Mouse (Mus musculus): Measurements from ENCODE around the gene Sh3d19.

The Sh3d19 gene

DNA sequence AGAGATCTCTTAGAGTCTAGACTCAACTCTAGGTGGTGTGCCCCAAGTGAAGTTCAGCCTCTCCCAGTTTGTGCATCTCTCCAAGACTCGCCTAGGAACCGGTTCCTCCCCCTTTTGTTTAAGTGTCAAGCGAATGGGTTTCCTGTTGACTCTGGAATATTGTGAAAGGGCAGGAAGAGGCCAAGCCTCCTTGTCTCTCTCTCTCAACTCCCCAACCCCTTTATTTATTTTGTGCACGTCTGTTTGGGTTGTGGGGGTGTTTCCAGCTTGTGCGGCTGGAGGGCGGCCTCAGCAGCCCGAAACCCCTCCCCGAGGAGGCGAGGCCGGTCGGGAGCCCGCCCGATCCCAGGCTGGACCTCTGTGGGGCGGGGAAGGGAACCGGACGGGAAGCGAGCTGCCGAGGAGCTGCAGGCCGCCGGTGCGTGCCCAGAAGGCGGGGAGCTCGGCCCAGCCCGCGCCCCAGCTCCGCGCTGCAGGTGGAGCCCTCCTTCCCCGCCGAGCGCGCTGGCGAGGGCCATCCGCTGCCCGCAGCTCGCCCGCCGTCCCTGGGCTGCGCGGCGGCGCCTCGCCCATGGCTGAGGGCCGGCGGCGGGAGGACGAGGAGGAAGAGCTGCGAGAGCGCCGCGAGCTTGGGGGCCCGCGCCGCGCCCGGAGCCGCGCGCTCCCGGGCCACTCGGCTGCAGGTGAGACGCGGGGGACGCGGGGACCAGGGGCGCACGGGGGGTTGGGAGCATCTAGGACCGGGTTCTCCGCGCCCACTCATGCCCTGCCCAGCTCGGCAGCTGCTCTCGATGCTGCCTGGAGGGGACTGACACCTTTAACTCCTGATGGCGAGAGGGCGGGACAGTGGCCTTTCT lies at the start of gene Sh3d19:
Sh3d19 (plus strand) TSS at position 368 of the 857 bp plus-strand sequence.
- in situ Hi-C loops (cut with MboI, MseI) = no loop called here

GRCm38 (mm10) chr3:85922331-85922730 lies 48.6 kb upstream of the Sh3d19 start:
- in situ Hi-C loops (cut with MboI, MseI) = loop anchor here (5.0 kb wide), 1 partner anchor 215 kb away; no protein-coding TSS in a partner anchor

DNA sequence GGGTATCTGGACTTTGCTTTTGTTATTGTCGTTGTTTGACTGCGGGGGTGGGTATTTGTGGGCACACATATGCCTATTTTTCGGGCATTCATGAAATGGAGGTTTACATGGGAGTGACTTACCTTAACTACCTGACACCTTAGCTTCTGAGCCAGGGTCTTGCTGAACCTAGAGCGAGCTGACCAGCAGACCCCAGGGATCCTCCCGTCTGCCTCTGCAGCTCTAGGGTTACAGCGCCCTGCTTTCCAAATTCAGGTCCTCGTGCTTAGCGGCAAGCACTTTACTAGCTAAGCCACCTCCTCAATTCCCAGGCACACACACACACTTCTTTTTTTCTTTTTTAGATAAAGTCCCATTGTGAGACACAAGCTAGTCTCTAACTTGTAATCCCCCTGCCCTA lies 47.6 kb upstream of the Sh3d19 start:
- in situ Hi-C loops (cut with MboI, MseI) = loop anchor here (5.0 kb wide), 1 partner anchor 216 kb away; no protein-coding TSS in a partner anchor

GRCm38 (mm10) chr3:85923954-85924945 lies 46.7 kb upstream of the Sh3d19 start:
- in situ Hi-C loops (cut with MboI, MseI) = loop anchor here (5.0 kb wide), 1 partner anchor 217 kb away; no protein-coding TSS in a partner anchor

GRCm38 (mm10) chr3:85927296-85927695 lies 43.6 kb upstream of the Sh3d19 start:
- in situ Hi-C loops (cut with MboI, MseI) = no loop called here

DNA sequence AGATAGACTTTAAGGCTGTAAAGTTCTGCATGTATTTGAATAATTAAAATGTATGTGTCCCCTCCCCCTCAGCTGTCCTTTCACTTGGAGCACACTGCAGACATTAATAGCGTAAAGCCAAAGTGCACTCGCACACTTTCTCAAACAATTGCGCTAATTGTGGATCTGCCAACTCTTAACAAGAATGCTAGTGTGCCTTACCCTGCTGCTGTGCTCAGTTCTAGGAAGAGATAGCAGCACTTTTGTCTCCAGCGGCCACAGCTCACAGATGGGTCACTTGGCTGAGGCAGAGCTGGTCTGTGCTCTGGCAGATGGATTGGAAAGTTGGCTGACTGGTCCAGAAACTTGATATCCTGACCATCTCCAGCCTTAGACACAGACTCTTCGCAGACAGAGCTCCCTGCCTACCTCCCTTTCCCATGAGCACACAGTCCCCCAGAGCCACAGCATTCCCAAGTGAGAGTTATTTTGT lies 42.7 kb upstream of the Sh3d19 start:
- in situ Hi-C loops (cut with MboI, MseI) = no loop called here

GRCm38 (mm10) chr3:85929711-85930110 lies 41.2 kb upstream of the Sh3d19 start:
- in situ Hi-C loops (cut with MboI, MseI) = no loop called here

DNA sequence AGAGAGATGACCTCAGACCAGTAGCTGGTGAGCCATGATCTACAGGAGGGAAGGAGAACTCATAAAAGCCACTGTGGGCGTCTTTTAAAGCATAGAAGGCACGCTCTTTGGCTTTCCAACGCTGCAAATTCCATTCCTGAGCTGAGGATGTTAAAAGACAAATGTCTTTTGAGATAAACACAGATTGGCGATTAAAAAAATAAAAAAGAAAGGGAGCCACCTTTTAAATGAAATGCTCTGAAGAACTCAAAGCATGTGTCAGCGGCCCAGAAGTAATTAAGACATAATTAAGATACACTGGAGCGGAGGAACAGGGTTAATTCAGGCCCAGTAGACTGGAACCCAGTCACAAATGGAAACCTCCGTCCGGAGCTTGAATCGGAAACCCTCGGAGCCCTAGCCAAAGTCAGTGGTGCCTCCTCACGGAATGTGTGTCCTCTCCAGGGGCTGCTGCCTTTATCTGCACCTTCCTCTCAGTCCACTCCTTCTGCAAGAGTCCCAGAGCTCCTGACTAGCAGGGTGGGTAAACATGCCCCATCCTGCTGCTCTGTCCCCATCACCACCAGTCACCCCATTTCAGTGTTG lies 40.1 kb upstream of the Sh3d19 start:
- in situ Hi-C loops (cut with MboI, MseI) = no loop called here

DNA sequence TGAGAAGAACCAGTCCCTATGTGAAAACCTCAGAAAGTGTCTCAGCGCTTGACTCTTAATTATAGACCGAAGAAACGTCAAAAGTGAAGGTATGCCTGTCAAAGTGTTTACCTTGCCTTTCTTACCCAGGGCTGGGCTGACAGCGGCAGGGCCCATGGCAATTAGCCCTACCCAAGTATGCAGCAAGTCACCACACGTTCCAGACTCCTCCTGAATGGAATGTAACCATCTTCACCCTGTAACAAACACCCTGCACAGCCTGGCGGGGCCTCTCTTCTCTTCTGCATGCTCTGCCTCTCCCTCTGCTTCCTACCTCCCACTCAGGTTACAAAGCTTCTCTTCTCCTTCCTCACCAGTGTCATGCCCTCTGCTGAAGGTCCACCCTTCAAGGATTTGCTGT lies 39.0 kb upstream of the Sh3d19 start:
- in situ Hi-C loops (cut with MboI, MseI) = no loop called here

DNA sequence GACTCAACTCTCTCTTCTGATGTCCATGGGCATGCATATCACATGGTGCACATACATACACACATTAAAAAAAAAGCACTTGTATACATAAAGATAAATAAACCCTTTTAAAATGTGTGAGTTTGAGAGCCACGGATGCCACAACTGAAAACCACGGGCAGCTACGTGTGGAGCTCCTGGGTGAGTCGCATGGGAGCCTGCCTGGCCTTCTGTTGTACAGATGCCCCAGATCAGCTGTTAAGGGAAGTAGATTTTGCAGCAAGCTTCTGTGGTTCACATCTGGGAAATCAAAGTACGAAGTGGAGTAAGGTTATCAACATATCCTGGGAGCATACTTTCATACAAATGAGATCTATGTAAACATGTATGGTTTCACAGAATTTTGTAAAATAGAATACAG lies 37.3 kb upstream of the Sh3d19 start:
- in situ Hi-C loops (cut with MboI, MseI) = no loop called here

DNA sequence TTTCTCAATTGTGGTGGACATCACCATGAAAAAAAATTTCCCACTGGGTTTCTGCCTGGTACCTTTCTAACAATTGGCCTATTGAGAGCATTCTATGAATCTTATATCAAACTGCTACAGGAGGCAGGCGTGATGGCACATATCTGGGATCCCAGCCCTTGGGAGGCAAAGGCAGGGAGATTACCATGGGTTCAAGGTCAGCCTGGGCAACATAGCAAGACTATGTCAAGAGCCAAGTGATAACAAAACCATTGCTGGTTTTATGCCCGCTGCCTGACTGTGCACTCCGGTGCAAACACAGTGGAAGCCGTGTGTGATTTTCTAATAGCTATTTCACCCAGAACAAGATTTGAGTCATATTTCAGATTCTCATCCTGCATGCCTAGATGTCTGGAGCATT lies 20.0 kb upstream of the Sh3d19 start:
- in situ Hi-C loops (cut with MboI, MseI) = no loop called here

DNA sequence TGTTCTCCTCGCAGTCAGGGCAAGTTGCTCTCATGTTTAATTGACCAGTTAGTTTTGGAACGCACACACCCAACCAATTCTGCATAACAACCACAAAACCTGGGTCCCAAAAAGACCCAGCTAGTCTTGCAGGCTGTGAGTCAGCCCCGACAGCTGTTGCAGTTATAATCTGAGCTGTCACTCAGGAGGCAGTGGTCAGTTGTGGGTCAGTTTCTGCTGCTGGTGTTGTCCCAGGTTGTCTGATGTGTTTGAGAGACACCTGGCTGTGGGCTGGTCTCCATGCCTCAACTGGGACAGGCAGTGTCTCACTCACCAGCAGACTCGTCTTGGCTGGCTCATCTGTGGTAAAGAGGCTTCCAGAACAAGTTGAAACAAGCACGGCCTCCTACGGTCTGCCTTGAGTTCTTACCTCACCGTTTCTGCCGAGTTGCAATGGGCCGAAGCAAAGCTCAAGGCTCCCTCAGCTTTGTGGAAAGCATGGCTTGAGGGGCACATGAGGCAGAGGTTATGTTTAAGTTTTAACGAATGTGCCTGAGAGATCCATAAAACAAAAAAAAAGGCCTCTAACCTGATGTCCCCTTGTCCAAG lies 18.1 kb upstream of the Sh3d19 start:
- in situ Hi-C loops (cut with MboI, MseI) = no loop called here

- in situ Hi-C loops (cut with MboI, MseI) = no loop called here
Observed at GRCm38 (mm10) chr3:85955269-85955668, 15.6 kb upstream of the Sh3d19 start.

DNA sequence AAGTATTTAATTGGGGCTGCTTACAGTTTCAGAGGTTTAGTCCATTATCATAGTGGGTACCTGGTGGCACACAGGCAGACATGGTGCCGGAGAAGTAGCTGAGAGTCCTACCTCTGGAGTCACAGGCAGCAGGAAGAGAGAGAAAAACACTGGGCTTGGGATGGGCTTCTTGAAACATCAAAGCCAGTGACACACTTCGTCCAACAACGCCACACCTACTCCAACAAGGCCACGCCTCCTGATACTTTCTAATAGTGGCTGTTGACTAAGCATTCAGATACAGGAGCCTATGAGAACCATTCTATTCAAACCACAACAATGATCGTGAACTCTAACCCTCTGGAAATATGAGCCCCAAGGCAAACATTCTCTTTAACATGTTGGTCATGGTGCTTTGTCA lies 15.2 kb upstream of the Sh3d19 start:
- in situ Hi-C loops (cut with MboI, MseI) = no loop called here

DNA sequence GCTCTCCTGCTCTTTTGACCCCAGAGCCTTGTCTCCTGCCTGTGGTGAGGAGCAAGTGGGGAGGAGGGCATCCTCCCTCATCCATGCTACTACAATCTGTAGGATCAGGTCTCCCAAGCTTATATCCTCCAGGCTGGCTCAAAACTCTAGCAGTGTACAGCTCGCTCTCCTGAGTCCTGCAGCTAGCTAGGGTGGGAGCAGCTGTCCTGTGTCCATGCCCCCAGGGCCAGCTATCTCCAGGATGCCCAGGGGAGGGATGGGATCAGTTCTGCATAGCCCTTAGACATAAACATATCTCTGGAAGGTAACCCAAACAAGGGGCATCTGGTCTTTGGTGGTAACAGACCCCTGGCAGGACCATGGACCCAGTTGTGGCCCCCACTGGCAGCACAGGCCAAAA lies 11.2 kb upstream of the Sh3d19 start:
- in situ Hi-C loops (cut with MboI, MseI) = no loop called here

DNA sequence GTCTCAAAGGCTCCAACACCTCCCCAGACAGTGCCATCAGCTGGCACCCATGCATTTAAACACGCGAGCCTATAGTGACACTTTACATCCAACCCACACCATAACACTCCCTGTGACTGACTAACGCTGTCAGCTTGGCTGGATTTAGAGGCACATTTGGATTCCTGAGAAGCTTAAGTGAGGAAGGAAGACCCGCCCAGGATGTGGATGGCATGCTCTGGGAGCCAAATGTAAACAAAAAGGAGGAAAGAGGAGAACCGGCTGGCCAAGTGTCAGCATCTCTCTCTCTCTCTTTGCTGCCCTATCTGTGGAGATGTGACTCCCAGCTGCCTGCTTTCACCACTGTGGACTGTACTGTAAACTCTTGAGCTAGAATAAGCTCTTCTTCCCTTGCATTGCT lies 9.8 kb upstream of the Sh3d19 start:
- in situ Hi-C loops (cut with MboI, MseI) = no loop called here

DNA sequence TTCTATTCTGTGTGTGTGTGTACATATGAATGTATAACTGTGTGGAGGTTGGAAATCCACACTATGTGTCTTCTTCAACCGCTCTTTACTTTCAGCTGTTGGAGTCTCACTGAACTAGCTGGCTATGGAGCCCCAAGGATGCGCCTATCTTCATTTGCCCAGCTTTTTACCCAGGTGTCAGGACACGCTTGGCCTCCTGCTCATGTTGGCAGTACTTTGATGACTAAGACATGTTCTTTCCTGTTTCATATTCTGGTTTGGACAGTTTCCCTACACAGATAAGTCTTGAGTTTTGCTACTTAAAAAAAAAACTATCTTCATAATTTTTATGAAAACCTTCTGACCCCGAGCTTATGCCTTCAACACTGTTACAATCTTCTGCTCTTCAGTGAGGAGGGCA lies 5.4 kb upstream of the Sh3d19 start:
- in situ Hi-C loops (cut with MboI, MseI) = no loop called here

GRCm38 (mm10) chr3:85969040-85969439 lies 1.9 kb upstream of the Sh3d19 start:
- in situ Hi-C loops (cut with MboI, MseI) = no loop called here

DNA sequence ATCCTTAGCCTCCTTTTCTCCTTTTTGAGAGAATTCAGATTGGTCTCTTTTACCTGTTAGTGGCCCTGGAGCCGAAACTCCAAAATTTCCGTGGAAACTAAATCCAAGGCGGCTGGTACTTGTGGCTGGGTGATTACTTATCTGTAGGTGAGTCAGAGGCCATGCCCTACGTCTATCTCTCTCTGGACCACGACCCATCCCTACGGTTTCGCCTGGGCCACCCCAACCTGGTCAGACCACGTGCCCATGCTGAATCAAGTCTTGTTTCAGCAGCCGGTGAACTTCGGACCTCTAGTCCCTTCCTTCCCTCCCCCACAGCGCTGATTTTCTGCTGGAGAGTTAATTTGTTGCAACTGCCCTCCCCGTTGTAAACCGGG lies 678 bp downstream of the Sh3d19 start:
- in situ Hi-C loops (cut with MboI, MseI) = no loop called here

DNA sequence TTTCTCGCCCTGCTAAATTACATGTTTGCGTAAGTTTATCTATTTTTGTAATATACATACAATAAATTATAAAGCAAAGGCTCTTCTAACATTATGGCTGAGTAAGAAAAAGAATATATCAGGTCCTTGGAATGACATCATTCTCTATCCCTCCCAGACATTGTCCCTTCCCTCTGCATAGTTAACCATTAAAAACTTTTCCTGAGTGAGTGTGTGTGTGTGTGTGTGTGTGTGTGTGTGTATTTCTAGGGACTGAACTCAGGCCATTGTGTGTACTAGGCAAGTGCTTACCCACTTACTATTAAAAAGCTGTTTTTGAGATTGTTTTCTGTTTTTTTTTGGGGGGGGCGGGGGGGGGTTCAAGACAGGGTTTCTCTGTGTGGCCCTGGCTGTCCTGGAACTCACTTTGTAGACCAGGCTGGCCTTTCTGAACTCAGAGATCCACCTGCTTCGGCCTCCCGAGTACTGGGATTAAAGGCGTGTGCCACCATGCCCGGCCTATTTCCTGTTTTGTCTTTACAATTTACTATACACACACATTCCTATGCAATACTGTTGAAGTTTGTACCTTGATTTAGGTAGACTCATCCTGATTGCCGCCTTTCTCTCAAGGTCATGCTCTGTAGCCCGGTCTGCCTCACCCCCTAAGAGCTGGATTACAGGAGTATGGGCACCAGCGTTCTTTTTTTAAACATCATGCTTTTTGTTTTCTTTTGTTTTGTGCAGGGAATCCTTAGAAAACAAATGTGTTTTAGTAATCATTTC lies 2.6 kb downstream of the Sh3d19 start:
- in situ Hi-C loops (cut with MboI, MseI) = no loop called here

DNA sequence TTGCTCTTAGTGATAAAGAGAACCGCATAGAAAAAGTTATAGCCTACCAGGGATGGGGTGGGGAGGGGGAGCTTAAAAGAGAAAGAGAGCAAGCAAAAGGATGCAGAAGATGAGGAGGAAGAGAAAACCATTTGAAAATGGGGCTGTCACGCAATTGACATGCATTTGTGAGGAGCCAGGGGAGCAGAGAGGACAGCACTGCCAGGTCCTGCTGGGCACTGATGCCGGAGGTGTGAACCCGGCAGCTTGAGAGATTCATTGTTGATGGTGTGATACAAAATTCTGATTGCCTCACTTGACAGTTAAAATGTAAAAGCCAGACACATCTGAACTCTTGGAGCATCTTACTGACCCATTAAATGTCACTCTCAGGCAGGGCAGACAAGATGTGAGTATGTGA lies 3.5 kb downstream of the Sh3d19 start:
- in situ Hi-C loops (cut with MboI, MseI) = no loop called here
